Mouse (Mus musculus): ENCODE data around the gene Gm47289. TPM values are rescaled to one million over a fixed set of nuclear protein-coding genes. Genes with fewer than 3 reads are reported as not detected.

Gm47289 gene
- not detected for polyA plus RNA-seq (2014; fragmentation: Illumina TruSeq; extraction: RNeasy Lipid Tissue Mini Kit (QIAGEN cat#74804))

DNA sequence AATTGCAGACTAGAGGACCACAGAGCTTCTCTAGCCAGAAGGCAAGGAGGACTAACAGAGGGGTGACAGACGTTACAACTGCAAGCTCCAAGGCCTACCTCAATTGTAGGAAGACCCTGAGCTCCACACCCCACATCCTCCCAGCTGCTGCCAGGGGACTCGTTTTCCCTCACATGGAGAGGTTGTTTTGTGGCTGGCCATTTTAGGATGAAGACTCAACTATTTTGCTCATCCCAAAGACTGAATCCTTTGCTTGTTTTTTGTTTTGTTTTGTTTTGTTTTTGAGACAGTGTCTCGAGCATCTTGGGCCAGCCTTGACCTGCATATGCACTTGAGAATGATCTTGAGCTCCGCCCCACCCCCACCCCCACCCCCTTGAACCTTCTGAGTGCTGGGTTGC, at the start of gene Gm47289:
Gm47289 (plus strand) TSS at position 301 of the 400 bp plus-strand sequence.

DNA sequence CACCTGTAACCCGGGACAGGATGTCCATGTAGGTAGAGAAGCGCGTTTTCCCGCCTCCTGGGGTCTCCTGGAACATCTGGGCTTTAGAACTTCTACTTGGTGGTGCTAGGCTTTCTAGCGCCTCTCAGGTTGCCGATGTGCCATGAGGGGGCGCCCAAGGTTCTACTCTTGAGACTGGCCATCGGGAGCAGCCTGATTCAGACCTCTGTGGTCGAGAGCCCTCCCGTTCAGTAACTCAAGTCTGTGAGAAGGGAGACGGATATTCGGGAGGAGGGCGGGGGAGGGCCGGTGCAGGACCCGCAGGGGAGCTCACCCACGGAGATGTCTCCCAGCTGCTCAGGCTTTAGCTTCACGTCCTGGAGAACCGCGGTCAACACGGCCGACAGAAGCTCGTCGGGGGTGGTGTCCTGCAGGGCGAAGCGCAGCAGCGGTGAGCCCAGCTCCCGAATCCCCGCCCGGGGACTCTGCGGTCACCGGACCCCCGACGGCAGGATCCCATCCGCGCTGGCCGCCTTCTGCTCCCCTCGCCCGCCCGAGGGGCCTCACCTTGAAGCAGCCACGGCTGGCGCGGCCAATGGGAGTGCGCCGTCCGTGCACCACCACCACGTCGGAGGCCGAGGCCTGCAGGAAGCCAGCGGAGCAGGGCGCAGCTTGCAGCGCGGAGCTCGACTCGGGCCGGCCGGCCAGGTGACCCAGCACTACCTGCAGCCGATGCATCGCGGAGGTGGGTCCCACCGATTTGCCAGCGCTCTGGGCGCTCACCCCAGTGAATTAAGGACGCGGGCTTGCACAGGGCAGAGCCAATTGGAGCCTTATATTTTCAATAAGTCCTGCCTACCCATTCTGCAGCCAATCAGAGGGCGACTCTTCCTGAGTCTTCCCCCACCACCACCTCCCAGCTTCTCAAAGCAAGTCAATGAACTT, 2.4 kb upstream of the Gm47289 start, which contains the start of gene Acaa1b:
Acaa1b (minus strand) TSS at position 816 of the 924 bp plus-strand sequence.

DNA sequence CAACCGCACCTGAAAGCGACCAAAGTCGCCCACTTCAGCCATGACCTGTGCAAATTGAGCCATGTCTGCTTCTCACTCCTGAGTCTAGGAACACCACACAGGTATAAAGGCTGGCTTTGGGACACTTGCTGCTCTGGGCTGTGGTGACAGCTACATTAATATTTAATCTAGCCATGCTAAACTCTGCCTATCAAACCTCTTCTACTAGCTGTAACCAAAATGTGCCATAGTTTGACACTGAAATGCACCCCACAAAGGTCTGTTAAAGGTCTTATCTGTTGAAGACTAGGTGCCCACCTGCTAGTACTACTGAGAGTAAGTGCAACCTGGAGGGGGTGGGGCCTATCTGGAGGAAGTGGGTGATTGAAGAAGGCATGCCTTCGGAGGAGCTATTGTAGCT, 50.0 kb downstream of the Gm47289 start, which contains the start of gene Slc22a13:
Slc22a13 (minus strand) TSS at position 101 of the 400 bp plus-strand sequence.

Other genes starting within 250 kb of the Gm47289 start
- gene Ctdspl, start 232.7 kb upstream of the Gm47289 start, polyA plus RNA-seq (2014; fragmentation: Illumina TruSeq; extraction: RNeasy Lipid Tissue Mini Kit (QIAGEN cat#74804)): 23.2 TPM
- gene Vill, start 106.4 kb upstream of the Gm47289 start, polyA plus RNA-seq (2014; fragmentation: Illumina TruSeq; extraction: RNeasy Lipid Tissue Mini Kit (QIAGEN cat#74804)): 0.97 TPM
- 0.54 TPM for gene Plcd1, start 65.7 kb upstream of the Gm47289 start, polyA plus RNA-seq (2014; fragmentation: Illumina TruSeq; extraction: RNeasy Lipid Tissue Mini Kit (QIAGEN cat#74804))
- gene Dlec1, start 56.7 kb upstream of the Gm47289 start, polyA plus RNA-seq (2014; fragmentation: Illumina TruSeq; extraction: RNeasy Lipid Tissue Mini Kit (QIAGEN cat#74804)): 0.54 TPM
- gene Acaa1b, start 2.1 kb upstream of the Gm47289 start, polyA plus RNA-seq (2014; fragmentation: Illumina TruSeq; extraction: RNeasy Lipid Tissue Mini Kit (QIAGEN cat#74804)): not detected
- not detected for gene Slc22a13, start 49.9 kb downstream of the Gm47289 start, polyA plus RNA-seq (2014; fragmentation: Illumina TruSeq; extraction: RNeasy Lipid Tissue Mini Kit (QIAGEN cat#74804))
- gene Oxsr1, start 163.3 kb downstream of the Gm47289 start, polyA plus RNA-seq (2014; fragmentation: Illumina TruSeq; extraction: RNeasy Lipid Tissue Mini Kit (QIAGEN cat#74804)): 45.6 TPM
- gene Acaa1a, start 180.5 kb downstream of the Gm47289 start, polyA plus RNA-seq (2014; fragmentation: Illumina TruSeq; extraction: RNeasy Lipid Tissue Mini Kit (QIAGEN cat#74804)): 1.00 TPM
- 6.6 TPM for gene Myd88, start 182.2 kb downstream of the Gm47289 start, polyA plus RNA-seq (2014; fragmentation: Illumina TruSeq; extraction: RNeasy Lipid Tissue Mini Kit (QIAGEN cat#74804))
- gene Xylb, start 198.2 kb downstream of the Gm47289 start, polyA plus RNA-seq (2014; fragmentation: Illumina TruSeq; extraction: RNeasy Lipid Tissue Mini Kit (QIAGEN cat#74804)): 3.6 TPM
- not detected for gene Slc22a14, start 206.4 kb downstream of the Gm47289 start, polyA plus RNA-seq (2014; fragmentation: Illumina TruSeq; extraction: RNeasy Lipid Tissue Mini Kit (QIAGEN cat#74804))
- gene Acvr2b, start 243.0 kb downstream of the Gm47289 start, polyA plus RNA-seq (2014; fragmentation: Illumina TruSeq; extraction: RNeasy Lipid Tissue Mini Kit (QIAGEN cat#74804)): 1.4 TPM